In the genomic region with DNA sequence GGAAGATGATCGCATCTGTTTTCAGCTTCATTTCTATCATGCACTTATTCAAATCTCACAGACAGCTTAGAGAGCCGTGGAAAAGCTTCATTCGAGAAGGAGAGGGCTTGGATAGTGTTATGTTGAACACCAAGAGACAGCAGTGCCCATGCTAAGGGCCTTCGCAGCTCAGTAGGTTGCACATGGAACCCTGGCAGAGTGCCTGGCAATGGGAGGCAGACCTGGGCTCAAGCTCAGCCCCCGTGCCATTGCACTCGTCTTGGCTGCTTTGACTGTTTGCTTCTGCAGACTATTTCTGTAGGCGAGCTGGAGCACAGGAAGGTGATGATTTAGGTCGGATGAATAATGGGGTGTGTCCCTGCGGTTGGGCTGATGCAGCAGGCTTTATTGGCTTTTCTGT, we compare ENCODE assay signal across 7 mouse cellular contexts. TPM values are rescaled to one million over a fixed set of nuclear protein-coding genes. Genes with fewer than 3 reads are reported as not detected.
DNase-seq lines count a peak whose midpoint lies in the region.

No protein-coding gene starts in this region.

- peak; percentile 46 for DNase-seq in lung, postnatal 10 days
- no peak for DNase-seq in lung, adult 18-20 months
- peak; percentile 55 for DNase-seq in cerebellum, adult 9-11 months
- DNase-seq in gastrocnemius, adult 8-10 months (ENCODE audit: low spot score in 2 of 2) = peak; percentile 18 to 60
- DNase-seq in layer of hippocampus, postnatal 36 days = peak; percentile 24 to 33
- DNase-seq in ovary, postnatal 14 days (ENCODE audit: low spot score) = no peak
- DNase-seq in spleen, postnatal 36 days (ENCODE audit: low spot score in 2 of 2) = no peak

RNA-seq across cellular contexts. Expression of a gene that starts 14.4 kb away (rescaled TPM):
- total RNA-seq in gastrocnemius, adult 8-10 months (2022) = 10 to 100 TPM in 1 of 4 experiments, 1 to 10 TPM in 3; 7.7 to 11.2 (median 8.5) TPM
- total RNA-seq in layer of hippocampus, postnatal 36 days (2021) = 10 to 100 TPM; 53.1 to 54.0 TPM

RNA-seq across cellular contexts. Expression of a gene that starts 40.6 kb away (rescaled TPM):
- total RNA-seq in gastrocnemius, adult 8-10 months (2022) = 10 to 100 TPM; 38.8 to 60.0 (median 49.4) TPM
- total RNA-seq in layer of hippocampus, postnatal 36 days (2021) = 100 to 1,000 TPM; 240 to 247 TPM

RNA-seq across cellular contexts. Expression of a gene that starts 45.4 kb away (rescaled TPM):
- total RNA-seq in gastrocnemius, adult 8-10 months (2022) = 10 to 100 TPM; 17.6 to 21.6 (median 19.1) TPM
- 10 to 100 TPM; 69.1 to 71.6 TPM for total RNA-seq in layer of hippocampus, postnatal 36 days (2021)

Comparison
In these comparisons a context has a peak if more than half of its experiments do, and no peak if none do; other contexts are left out.
1. DNase-seq: peak in lung, postnatal 10 days (single experiment), cerebellum, adult 9-11 months (single experiment), gastrocnemius, adult 8-10 months (2 of 2) and layer of hippocampus, postnatal 36 days (2 of 2); none in lung, adult 18-20 months (0 of 2), ovary, postnatal 14 days (single experiment) and spleen, postnatal 36 days (0 of 2).
2. RNA of a gene that starts 14.4 kb away (total RNA-seq): 53.1 to 54.0 TPM in layer of hippocampus, postnatal 36 days; 7.7 to 11.2 TPM in gastrocnemius, adult 8-10 months; every median in the first group is over 4 times any median in the second.